Mouse (Mus musculus): ENCODE measurements around the gene Gm45234. TPM values are rescaled to one million over a fixed set of nuclear protein-coding genes. Genes with fewer than 3 reads are reported as not detected.
A peak's percentile ranks its signal among the peaks of the same experiment; 100 is the strongest.
"Not testable (repeated sequence)": the region's sequence is repeated elsewhere in the genome, so short reads cannot be mapped to it uniquely, and the experiment has no call there.

Gene Gm45234
- not detected in 2 replicates for polyA plus RNA-seq (2016; fragmentation: Nextera tagmentation; extraction: Ambion mirVana)

DNA sequence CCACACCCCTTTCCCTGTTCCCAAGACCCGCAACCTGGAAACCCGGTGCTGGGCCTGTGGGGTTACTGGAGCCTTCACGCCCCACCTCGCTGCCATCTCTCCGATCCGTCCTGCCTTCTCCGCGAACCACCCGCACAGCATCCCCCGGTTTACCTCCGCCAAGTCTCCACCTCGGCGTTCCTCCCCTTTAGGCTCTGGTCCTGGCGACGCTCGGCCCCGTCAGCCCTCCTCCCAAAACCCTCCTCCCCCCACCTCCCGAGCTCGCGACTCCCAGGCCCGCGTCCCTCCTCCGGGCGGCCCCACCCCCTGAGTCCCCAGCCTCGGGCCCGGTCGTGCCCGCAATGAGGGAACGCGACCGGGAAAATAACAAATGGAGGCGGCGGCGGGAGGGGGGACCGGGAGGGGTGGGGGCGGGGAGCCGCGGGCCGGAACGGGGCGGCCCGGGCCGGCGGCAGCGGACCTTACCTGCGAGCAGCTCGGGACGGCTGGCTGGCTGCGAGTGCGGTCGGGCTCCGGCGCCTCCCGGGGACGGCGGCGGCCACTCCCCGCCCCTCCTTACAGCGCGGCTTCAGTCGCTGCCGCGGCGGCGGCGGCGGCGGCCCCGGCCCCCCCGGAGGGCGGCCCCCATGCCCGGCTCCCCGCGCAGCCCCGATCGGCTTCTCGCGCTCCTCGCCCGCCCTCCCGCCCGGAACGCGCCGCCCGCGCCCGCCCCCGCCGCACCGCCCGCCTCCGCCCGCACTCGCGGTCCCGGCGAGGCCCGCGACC is at the start of gene Gm45234, which contains the start of gene Atn1:
Gene Gm45234, minus strand, starts transcription at position 191 of the 765 bp plus-strand sequence.
Gene Atn1, minus strand, starts transcription at position 694 of the 765 bp plus-strand sequence.
- Histone ChIP-seq H3K36me3 (peaks cover 9% of the 10 kb centered on the region; the same call in 1 of the 2 replicates), H3K4me1 (replicated peaks) (peaks cover 50% of the 10 kb centered on the region)

DNA sequence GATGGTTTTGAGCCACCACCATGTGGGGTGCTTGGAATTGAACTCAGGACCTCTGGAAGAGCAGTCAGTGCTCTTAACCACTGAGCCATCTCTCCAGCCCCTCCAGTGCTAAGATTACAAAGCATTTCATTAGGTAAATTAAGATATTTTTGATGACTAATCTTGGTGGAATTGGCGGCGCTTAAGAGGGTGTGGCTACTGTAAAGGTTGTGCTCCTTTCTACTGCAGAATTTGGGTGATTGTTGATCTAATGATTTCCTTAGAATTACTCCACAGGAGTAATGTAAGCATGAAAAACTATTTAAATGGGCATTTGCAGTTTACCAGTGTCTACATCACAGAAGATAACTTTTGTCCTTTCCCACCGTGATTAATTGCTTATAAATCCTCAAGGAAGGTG is 48.5 kb upstream of the Gm45234 start:
- 92% methylated on average over 3 of the region's 3 CpGs for WGBS
- Histone ChIP-seq H3K36me3 (no peaks in the 10 kb centered on the region), H3K27ac (no peak overlapping the region)

More for the DNA sequence above, at the start of gene Gm45234, which contains the start of gene Atn1:
- ATAC-seq (ENCODE audit: insufficient number of reproducible peaks, insufficient read depth, low FRiP score, low TSS enrichment, low read depth): peak; percentile 67; the same call in 1 of the 2 replicates
- H3K27me3 ChIP-seq: peaks cover 7% of the 10 kb centered on the region
- peak within 1 kb of the TSS; percentile 87 for H3K4me2 ChIP-seq
- H3K27ac ChIP-seq: peak within 1 kb of the TSS; percentile 99
- H3K9ac ChIP-seq (replicated peaks): peak within 1 kb of the TSS; percentile 96
- no peaks in the 10 kb centered on the region for H3K9me3 ChIP-seq
- 1% methylated on average over 72 of the region's 100 CpGs for WGBS
- H3K4me3 ChIP-seq (replicated peaks): peak within 1 kb of the TSS; percentile 89

DNA sequence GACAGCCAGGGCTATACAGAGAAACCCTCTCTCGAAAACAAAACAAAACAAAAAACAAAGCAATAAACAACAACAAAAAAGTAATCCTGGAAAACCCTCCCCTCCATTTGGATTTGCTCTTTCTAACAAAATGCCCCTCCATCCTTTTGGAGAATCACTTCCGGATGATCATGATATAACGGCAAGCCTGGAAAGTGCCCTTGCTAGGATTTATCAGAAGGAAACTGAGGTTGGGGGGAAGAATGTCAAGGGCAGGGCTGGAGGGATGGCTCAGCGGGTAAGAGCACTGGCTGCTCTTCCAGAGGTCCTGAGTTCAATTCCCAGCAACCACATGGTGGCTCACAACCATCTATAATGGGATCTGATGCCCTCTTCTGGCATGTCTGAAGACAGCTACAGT is 47.9 kb upstream of the Gm45234 start:
- H3K9ac ChIP-seq (replicated peaks); H3K36me3 ChIP-seq; H3K27me3 ChIP-seq; H3K4me3 ChIP-seq (replicated peaks); H3K9me3 ChIP-seq; ATAC-seq (ENCODE audit: insufficient number of reproducible peaks, insufficient read depth, low FRiP score, low TSS enrichment, low read depth); H3K27ac ChIP-seq; H3K4me2 ChIP-seq: not testable (repeated sequence)
- WGBS: 92% methylated on average over 4 of the region's 4 CpGs
- peaks cover 26% of the 10 kb centered on the region for H3K4me1 ChIP-seq (replicated peaks)

More for the DNA sequence above, 48.5 kb upstream of the Gm45234 start:
- Histone ChIP-seq H3K9me3 (no peaks in the 10 kb centered on the region; the same call in 1 of the 2 replicates), H3K4me1 (replicated peaks) (peaks cover 31% of the 10 kb centered on the region), H3K9ac (replicated peaks) (no peak overlapping the region), H3K4me3 (replicated peaks) (no peak overlapping the region), H3K4me2 (no peak overlapping the region), H3K27me3 (no peaks in the 10 kb centered on the region)
- no peak for ATAC-seq (ENCODE audit: insufficient number of reproducible peaks, insufficient read depth, low FRiP score, low TSS enrichment, low read depth)

DNA sequence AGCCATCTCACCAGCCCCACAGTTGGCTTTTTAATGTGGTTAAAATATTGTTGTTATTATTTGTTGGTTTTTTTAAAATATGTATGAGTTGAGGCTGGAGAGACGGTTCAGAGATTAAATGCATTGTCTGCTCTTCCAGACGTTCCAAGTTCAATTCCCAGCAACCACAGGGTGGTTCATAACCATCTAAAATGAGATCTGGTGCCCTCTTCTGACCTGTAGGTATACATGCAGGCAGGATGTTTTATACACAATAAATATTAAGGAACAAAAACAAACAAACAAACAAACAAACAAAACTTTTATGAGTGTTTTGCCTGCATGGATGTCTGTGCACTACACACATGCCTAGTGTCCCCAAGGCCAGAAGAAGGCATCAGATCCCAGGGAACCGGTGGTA is 47.2 kb upstream of the Gm45234 start:
- no peaks in the 10 kb centered on the region; the same call in 1 of the 2 replicates for H3K9me3 ChIP-seq
- no peaks in the 10 kb centered on the region for H3K27me3 ChIP-seq
- H3K27ac ChIP-seq: no peak overlapping the region
- H3K4me2 ChIP-seq: no peak overlapping the region
- peaks cover 20% of the 10 kb centered on the region for H3K4me1 ChIP-seq (replicated peaks)
- no peaks in the 10 kb centered on the region for H3K36me3 ChIP-seq
- H3K4me3 ChIP-seq (replicated peaks): no peak overlapping the region
- no peak overlapping the region for H3K9ac ChIP-seq (replicated peaks)
- no peak for ATAC-seq (ENCODE audit: insufficient number of reproducible peaks, insufficient read depth, low FRiP score, low TSS enrichment, low read depth)
- 81% methylated on average over 3 of the region's 3 CpGs for WGBS

DNA sequence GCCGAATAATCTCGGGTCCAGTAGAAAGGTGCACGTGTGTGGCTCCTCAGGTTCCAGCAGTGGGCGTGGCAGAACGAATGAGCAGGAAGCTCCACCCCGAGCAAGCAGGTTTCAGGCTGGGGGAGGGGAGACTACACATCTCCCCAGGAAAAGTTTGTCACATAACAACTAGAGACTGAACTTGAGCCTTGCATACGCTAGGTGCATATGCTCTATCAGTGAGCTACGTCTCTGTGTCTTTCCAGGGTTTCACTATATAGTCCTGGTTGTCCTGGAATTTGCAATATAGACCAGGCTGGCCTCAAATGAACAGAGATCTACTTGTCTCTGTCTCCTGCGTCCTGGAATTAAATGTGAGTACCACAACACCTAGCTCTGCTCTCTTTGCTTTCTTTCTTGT is 46.6 kb upstream of the Gm45234 start:
- H3K4me3 ChIP-seq (replicated peaks); H3K27me3 ChIP-seq; ATAC-seq (ENCODE audit: insufficient number of reproducible peaks, insufficient read depth, low FRiP score, low TSS enrichment, low read depth); H3K9me3 ChIP-seq; H3K36me3 ChIP-seq; H3K9ac ChIP-seq (replicated peaks); H3K27ac ChIP-seq: not testable (repeated sequence)
- WGBS: 18% methylated on average over 6 of the region's 9 CpGs
- Histone ChIP-seq H3K4me1 (replicated peaks) (peaks cover 13% of the 10 kb centered on the region), H3K4me2 (peak overlapping the region; percentile 34)

DNA sequence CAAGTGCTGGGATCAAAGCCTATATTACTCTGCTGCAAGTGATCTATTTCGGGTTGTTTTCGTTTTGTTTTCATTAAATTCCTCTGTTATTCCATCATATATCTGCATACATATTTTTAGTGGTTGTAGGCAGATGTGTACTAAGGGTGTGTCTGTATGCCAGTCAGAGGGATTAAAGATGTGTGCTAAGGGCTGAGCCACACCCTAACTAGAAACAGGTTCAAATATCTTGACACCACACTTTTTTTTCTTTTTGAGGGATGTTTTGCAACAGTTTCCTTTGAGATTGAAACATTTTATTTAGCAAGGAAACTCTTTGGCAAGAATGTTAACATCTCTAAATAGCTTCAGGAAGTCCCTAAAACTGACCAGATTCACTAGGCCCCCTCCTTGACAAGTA is 40.4 kb upstream of the Gm45234 start:
- ATAC-seq (ENCODE audit: insufficient number of reproducible peaks, insufficient read depth, low FRiP score, low TSS enrichment, low read depth): no peak
- no peaks in the 10 kb centered on the region for H3K36me3 ChIP-seq
- no peak overlapping the region for H3K27ac ChIP-seq
- H3K27me3 ChIP-seq: no peaks in the 10 kb centered on the region
- WGBS: 89% methylated on average over 2 of the region's 2 CpGs
- no peaks in the 10 kb centered on the region for H3K9me3 ChIP-seq
- H3K9ac ChIP-seq (replicated peaks): no peak overlapping the region
- no peak overlapping the region for H3K4me2 ChIP-seq
- no peaks in the 10 kb centered on the region for H3K4me1 ChIP-seq (replicated peaks)
- H3K4me3 ChIP-seq (replicated peaks): no peak overlapping the region

DNA sequence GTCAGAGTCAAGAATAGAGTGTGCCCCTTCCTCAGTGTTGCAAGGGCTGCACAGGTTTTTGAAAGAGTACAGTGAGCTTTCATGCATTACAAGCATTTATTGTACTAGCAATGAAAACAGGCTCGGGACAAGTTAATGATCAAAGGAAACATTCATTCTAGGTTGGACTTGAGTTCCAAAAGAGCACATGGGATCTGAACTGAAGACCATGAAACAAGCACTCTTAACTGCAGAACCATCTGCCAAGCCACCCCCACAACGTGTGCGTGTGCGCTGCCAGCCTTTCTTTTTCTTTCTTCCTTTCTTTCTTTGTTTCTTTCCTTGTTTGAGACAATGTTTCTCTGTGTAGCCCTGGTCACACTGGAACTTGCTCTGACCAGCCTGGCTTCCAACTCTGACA is 40.0 kb upstream of the Gm45234 start:
- Histone ChIP-seq H3K9me3 (no peaks in the 10 kb centered on the region), H3K9ac (replicated peaks) (no peak overlapping the region), H3K4me3 (replicated peaks) (no peak overlapping the region), H3K27me3 (no peaks in the 10 kb centered on the region), H3K4me1 (replicated peaks) (no peaks in the 10 kb centered on the region), H3K27ac (no peak overlapping the region), H3K36me3 (no peaks in the 10 kb centered on the region), H3K4me2 (no peak overlapping the region)
- WGBS: 81% methylated on average over 4 of the region's 4 CpGs
- ATAC-seq (ENCODE audit: insufficient number of reproducible peaks, insufficient read depth, low FRiP score, low TSS enrichment, low read depth): no peak

DNA sequence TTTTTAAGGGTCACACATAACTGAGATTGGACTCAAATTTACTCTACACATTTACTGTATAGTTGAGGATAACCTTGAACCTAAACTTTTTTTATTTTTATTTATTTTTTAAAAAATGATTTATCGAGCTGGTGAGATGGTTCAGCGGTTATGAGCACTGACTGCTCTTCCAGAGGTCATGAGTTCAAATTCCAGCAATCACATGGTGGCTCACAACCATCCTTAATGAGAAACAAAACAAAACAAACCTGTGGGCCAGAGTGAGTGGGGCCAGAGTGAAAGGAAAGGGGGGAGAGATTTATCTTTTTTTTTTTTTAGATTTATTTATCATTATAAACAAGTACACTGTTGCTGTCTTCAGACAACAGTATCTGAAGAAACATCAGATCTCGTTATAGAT is 36.1 kb upstream of the Gm45234 start:
- H3K36me3 ChIP-seq: no peaks in the 10 kb centered on the region
- no peak overlapping the region for H3K27ac ChIP-seq
- 88% methylated on average over 3 of the region's 3 CpGs for WGBS
- ATAC-seq (ENCODE audit: insufficient number of reproducible peaks, insufficient read depth, low FRiP score, low TSS enrichment, low read depth): no peak
- no peak overlapping the region for H3K4me2 ChIP-seq
- no peak overlapping the region for H3K9ac ChIP-seq (replicated peaks)
- no peaks in the 10 kb centered on the region for H3K4me1 ChIP-seq (replicated peaks)
- H3K9me3 ChIP-seq: no peaks in the 10 kb centered on the region
- no peaks in the 10 kb centered on the region for H3K27me3 ChIP-seq
- H3K4me3 ChIP-seq (replicated peaks): no peak overlapping the region

DNA sequence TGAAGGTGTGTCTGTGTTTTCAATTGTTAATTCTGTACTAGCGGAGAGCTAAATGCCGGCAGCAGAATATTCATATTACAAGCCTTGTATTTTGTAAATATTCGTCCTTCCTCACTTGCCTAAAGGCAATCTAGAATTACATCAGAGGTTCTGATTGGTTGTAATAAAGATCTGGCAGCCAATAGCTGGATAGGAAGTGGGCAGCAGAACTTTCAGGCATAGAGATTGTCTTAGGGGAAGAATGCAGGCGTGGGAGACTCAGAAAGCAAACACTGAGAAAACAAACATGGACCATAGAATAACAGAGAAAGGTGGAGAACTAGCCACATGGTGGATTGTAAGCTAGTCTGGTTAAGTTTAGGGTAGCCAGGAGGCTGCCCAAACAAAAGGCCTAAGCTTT is 34.3 kb upstream of the Gm45234 start:
- 68% methylated on average over 4 of the region's 4 CpGs for WGBS
- no peak for ATAC-seq (ENCODE audit: insufficient number of reproducible peaks, insufficient read depth, low FRiP score, low TSS enrichment, low read depth)

DNA sequence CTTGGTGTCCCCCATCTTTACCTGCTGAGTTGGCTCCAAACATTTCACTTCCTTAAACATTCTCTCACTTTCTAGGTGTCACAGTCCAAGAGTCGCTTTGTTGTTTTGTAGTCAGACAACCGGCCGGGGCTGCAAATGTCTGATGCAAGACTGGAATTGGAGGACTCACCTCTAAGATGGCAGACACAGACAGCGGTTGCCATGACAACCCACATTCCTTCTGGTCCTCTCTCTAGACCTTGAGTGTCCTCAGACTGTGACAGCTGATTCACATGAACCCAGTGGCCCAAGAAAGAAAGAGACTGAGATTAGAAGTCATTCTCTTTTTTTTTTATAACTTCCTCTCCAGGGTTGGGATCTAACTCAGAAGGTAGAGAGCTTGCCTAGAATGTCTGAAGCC is 33.7 kb upstream of the Gm45234 start:
- Histone ChIP-seq H3K4me3 (replicated peaks) (no peak overlapping the region), H3K36me3 (no peaks in the 10 kb centered on the region), H3K27me3 (no peaks in the 10 kb centered on the region), H3K9ac (replicated peaks) (no peak overlapping the region), H3K4me1 (replicated peaks) (no peaks in the 10 kb centered on the region), H3K4me2 (no peak overlapping the region), H3K9me3 (no peaks in the 10 kb centered on the region), H3K27ac (no peak overlapping the region)
- no peak for ATAC-seq (ENCODE audit: insufficient number of reproducible peaks, insufficient read depth, low FRiP score, low TSS enrichment, low read depth)
- 94% methylated on average over 4 of the region's 4 CpGs for WGBS

More for the DNA sequence above, 34.3 kb upstream of the Gm45234 start:
- Histone ChIP-seq H3K27me3 (no peaks in the 10 kb centered on the region), H3K4me3 (replicated peaks) (no peak overlapping the region), H3K9me3 (no peaks in the 10 kb centered on the region), H3K27ac (no peak overlapping the region), H3K4me1 (replicated peaks) (no peaks in the 10 kb centered on the region), H3K9ac (replicated peaks) (no peak overlapping the region), H3K4me2 (no peak overlapping the region), H3K36me3 (no peaks in the 10 kb centered on the region)

DNA sequence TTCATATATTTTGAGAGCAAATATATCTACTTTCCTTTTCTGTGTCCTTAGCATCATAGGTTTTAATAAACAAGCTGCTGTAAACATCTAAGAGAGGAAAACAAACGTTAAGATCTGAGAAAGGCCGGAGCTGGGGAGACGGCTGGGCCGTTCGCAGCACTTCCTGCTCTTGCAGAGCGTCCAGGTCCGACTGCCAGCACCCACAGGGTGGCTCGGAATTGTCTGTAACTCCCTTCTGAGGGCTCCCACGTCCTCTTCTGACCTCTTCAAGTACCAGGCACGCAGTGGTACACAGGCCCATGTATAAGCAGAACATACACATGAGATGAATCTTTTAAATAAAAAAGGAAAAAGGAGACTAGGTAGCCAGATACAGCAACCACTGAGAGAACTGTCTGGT is 31.9 kb upstream of the Gm45234 start:
- Histone ChIP-seq H3K9ac (replicated peaks) (no peak overlapping the region), H3K4me3 (replicated peaks) (no peak overlapping the region), H3K36me3 (no peaks in the 10 kb centered on the region), H3K27me3 (no peaks in the 10 kb centered on the region), H3K27ac (no peak overlapping the region), H3K9me3 (no peaks in the 10 kb centered on the region), H3K4me1 (replicated peaks) (peaks cover under 1% of the 10 kb centered on the region; the same call in 1 of the 2 replicates), H3K4me2 (no peak overlapping the region)
- WGBS: 75% methylated on average over 10 of the region's 10 CpGs
- ATAC-seq (ENCODE audit: insufficient number of reproducible peaks, insufficient read depth, low FRiP score, low TSS enrichment, low read depth): no peak
